Mouse (Mus musculus) intestine, embryonic 16.5 days (tissue): ENCODE measurements at regions not wholly inside any gene's neighbourhood (a gene's known extent, or its start where the extent isn't known, plus 50 kb on each side); places are given as distances from the start of the nearest gene placed in this dataset.

Experiments
- ATAC-seq: fragments of 200-750 bp; cut with Nextera tagmentation; 2 replicates; pipeline ENCODE4 v1.8.0; 2017; ENCODE audit warnings: moderate TSS enrichment, moderate library complexity
- H3K27ac ChIP-seq: fragments of 300-500 bp; sonication (generic); 2 replicates; pipeline ENCODE4 v1.5.1; 2014; ENCODE audit warnings: mild to moderate bottlenecking, low read length
- H3K27me3 ChIP-seq: fragments of 300-500 bp; sonication (generic); replicated peaks from 2 replicates; pipeline ENCODE4 v1.6.1; 2014; ENCODE audit warnings: low read length, control low read depth, mixed read lengths; ENCODE audit not compliant: control insufficient read depth, insufficient read depth
- H3K36me3 ChIP-seq: fragments of 300-500 bp; sonication (generic); 2 replicates; pipeline ENCODE4 v1.6.1; 2014; ENCODE audit warnings: low read length, control low read depth; ENCODE audit not compliant: control insufficient read depth, insufficient read depth
- H3K4me1 ChIP-seq: fragments of 300-500 bp; sonication (generic); 2 replicates; pipeline ENCODE4 v1.6.1; 2014; ENCODE audit warnings: low read length, control low read depth, mixed read lengths; ENCODE audit not compliant: control insufficient read depth, insufficient read depth
- H3K4me2 ChIP-seq: fragments of 300-500 bp; sonication (generic); 2 replicates; pipeline ENCODE4 v1.6.1; 2014; ENCODE audit warnings: low read depth, low read length, control low read depth
- H3K4me3 ChIP-seq: fragments of 300-500 bp; sonication (generic); 2 replicates; pipeline ENCODE4 v1.5.1; 2014; ENCODE audit warnings: mild to moderate bottlenecking, low read length
- H3K9ac ChIP-seq: fragments of 300-500 bp; sonication (generic); 2 replicates; pipeline ENCODE4 v1.6.1; 2014; ENCODE audit warnings: low read depth, low read length
- H3K9me3 ChIP-seq: fragments of 300-500 bp; sonication (generic); 2 replicates; pipeline ENCODE4 v1.6.1; 2016; ENCODE audit warnings: low read length, control low read depth; ENCODE audit not compliant: control insufficient read depth
- WGBS: fragments of 180-500 bp; shearing (Covaris S2); extraction: QIAGEN DNeasy Blood & Tissue Kit; methylation state at CpG from one replicate; pipeline ENCODE4 v1.1.7; 2014; 5-methylcytosine and 5-hydroxymethylcytosine counted together

DNA sequence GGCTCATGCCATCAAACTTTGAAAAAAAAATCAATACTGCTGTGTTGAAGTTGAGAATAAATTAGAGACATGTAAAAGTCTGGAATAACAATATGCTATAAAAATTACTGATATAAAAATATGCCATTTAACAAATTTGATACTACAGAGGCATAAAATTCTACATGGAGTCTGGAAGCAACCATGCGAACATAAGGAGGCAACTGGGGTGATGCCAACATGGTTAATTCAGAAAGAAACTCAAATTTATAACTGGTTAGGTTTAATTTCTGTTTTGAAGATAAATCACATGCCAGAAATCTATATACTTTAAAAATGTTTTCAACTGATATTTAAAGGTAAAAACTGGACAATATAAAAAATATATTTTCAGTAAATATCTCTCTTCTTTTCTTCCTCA lies 111.4 kb upstream of the Nr4a3 start:
- H3K36me3 ChIP-seq = no peaks in the 10 kb centered on the region
- ATAC-seq = no peak
- H3K4me3 ChIP-seq = no peak overlapping the region
- no peak overlapping the region for H3K4me2 ChIP-seq
- 91% methylated on average over 1 of the region's 1 CpGs for WGBS
- no peaks in the 10 kb centered on the region for H3K27me3 ChIP-seq
- H3K27ac ChIP-seq = no peak overlapping the region
- no peak overlapping the region for H3K9ac ChIP-seq
- no peaks in the 10 kb centered on the region for H3K9me3 ChIP-seq
- H3K4me1 ChIP-seq = no peaks in the 10 kb centered on the region

DNA sequence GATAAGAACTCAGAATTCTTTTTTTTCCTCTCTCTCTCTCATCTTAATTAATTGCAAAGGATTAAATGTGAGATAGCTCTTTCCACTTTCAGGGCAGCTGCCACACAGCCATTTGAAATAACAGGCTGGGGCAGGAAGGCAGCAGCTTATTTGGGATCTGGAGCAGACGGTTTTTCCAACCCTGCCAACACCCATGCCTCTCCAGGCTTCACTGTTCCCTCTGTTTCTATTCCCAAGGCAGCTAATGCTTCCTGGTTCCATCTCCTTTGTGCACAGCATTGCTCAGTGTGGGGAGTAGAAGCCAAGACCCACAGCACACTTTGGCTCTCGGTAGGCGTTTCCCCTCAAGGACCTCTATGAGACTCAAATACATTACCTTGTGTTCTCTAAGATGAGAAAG lies 109.4 kb upstream of the Nr4a3 start:
- WGBS = 83% methylated on average over 3 of the region's 3 CpGs
- ATAC-seq = no peak
- Histone ChIP-seq H3K4me2 (no peak overlapping the region), H3K9ac (no peak overlapping the region), H3K9me3 (no peaks in the 10 kb centered on the region), H3K36me3 (no peaks in the 10 kb centered on the region), H3K27me3 (no peaks in the 10 kb centered on the region), H3K4me1 (no peaks in the 10 kb centered on the region), H3K27ac (no peak overlapping the region), H3K4me3 (no peak overlapping the region)

DNA sequence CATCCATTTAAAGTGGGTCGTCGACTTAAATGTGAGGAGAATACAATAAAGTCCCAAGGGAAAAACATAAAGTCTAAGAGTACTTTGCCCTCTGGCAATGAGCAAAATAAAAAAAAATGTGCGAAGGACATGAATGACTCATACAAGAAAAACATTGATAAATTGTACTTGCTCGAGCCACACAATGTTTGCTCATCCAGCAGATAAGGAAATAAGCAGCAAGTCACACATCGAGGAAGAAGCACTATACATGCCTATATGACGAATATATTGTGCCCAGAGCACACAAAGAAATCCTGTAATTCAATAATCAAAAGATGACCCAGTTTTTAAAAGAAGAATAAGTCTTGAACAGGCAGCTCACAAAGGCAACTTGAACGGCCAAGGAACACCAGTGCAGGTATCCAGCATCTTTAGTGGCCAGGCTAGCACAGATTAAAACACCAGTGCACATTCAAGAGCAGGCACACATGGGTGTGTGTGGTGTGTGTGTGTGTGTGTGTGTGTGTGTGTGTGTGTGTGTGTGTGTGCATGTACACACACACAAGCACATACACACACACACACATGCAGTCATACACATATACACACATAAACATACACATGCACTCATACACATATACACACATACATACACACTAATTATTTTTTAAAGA lies 108.4 kb upstream of the Nr4a3 start:
- Histone ChIP-seq H3K36me3 (no peaks in the 10 kb centered on the region), H3K27me3 (no peaks in the 10 kb centered on the region), H3K27ac (no peak overlapping the region), H3K9me3 (no peaks in the 10 kb centered on the region), H3K9ac (no peak overlapping the region), H3K4me2 (no peak overlapping the region), H3K4me3 (no peak overlapping the region), H3K4me1 (no peaks in the 10 kb centered on the region)
- 56% methylated on average over 7 of the region's 7 CpGs for WGBS
- peak; percentile 96 for ATAC-seq

DNA sequence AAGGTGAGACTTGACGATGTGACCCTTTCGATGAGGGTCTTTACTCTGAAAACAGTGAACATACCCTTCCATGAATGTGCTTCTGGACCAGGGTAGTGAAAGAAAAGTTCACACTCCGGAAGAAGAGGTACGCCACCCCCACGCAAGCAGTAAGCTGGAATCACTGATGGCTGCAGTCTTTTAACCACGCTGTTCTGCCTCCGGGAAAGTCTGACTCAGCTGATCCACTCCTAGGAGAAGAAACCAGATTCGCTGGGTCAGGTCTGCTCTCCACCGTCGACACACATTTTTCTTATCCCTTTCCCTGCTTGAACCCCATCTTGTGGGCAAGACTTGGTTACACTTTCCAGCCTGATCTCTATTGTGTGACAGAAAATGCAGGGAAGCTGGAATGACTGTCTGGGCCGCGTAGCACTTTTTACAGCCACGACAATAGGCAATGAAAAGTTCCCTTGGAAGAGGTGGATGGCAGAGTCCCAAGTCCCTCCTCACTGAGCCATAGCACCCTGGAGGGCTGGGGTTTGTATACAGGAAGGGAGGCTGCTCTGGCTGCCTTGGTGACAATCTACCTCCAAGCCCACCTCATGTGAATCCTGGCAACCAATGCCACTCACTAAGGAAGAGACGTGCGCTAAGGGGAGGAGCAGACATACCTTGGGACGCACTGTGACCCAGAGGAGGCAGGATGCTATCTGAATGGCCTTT lies 96.9 kb upstream of the Nr4a3 start:
- Histone ChIP-seq H3K27me3 (no peaks in the 10 kb centered on the region), H3K9ac (no peak overlapping the region), H3K4me1 (no peaks in the 10 kb centered on the region), H3K4me2 (no peak overlapping the region), H3K27ac (no peak overlapping the region), H3K9me3 (no peaks in the 10 kb centered on the region), H3K4me3 (no peak overlapping the region), H3K36me3 (no peaks in the 10 kb centered on the region)
- no peak for ATAC-seq
- WGBS = 65% methylated on average over 16 of the region's 16 CpGs

DNA sequence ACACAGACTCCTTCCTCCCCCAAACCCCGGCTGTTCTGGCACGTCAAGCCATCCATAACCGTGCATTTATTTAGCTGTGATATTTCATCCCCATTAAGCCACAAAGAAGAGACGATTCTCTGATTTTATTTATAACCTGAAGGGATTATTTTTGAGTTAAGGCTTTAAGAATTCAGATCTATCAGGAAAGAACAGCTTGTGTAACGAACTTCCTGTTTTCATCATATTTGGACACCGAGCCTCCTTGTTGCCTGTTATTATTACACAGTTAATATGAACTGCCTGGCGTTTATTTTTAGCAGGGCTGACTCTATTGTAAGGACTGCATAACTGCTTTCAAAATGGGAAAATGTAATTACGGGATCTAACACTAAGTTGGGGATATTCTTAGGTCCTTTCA lies 96.2 kb upstream of the Nr4a3 start:
- no peak for ATAC-seq
- no peaks in the 10 kb centered on the region for H3K4me1 ChIP-seq
- no peak overlapping the region for H3K27ac ChIP-seq
- H3K9me3 ChIP-seq = no peaks in the 10 kb centered on the region
- H3K4me2 ChIP-seq = no peak overlapping the region
- no peaks in the 10 kb centered on the region for H3K27me3 ChIP-seq
- no peaks in the 10 kb centered on the region for H3K36me3 ChIP-seq
- 52% methylated on average over 8 of the region's 8 CpGs for WGBS
- H3K4me3 ChIP-seq = no peak overlapping the region
- H3K9ac ChIP-seq = no peak overlapping the region

DNA sequence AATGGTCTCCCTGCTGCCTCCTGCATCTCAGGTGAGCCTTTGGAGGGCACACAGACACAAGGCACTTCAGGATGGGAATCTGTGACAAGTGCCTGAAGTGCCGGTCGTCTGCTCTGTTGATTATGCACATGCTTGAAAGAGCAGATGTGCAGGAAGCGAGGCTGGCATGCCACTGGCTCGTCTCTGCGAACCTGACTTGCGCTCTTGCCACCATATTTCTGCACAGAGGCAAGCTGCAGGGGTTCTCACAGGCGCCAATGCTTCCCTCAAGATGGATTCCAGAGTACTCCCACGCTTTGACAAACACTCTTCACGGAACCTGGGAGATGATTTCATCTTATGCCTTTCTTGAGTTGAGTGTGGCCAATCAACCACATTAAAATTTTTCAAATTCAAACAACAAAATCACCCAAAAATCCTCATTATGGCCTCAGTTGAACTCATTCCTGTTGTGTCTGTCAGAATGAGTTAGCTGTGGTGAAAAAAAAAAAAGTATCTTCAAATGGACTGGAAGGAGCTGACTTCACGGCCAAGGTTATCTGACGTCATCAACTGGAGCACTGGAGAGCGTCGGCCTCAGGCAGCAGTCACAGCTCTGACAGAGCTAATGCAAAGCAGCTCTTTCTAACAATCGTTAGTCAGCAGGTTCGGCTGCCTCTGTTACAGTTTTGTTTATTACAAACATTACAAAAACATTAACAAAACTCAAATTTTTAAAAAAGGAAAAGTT lies 90.2 kb upstream of the Nr4a3 start:
- 59% methylated on average over 15 of the region's 15 CpGs for WGBS
- no peaks in the 10 kb centered on the region for H3K9me3 ChIP-seq
- H3K36me3 ChIP-seq = no peaks in the 10 kb centered on the region
- H3K27me3 ChIP-seq = no peaks in the 10 kb centered on the region
- no peak overlapping the region for H3K27ac ChIP-seq
- H3K9ac ChIP-seq = no peak overlapping the region
- H3K4me2 ChIP-seq = no peak overlapping the region
- no peak for ATAC-seq
- no peak overlapping the region for H3K4me3 ChIP-seq
- no peaks in the 10 kb centered on the region for H3K4me1 ChIP-seq

DNA sequence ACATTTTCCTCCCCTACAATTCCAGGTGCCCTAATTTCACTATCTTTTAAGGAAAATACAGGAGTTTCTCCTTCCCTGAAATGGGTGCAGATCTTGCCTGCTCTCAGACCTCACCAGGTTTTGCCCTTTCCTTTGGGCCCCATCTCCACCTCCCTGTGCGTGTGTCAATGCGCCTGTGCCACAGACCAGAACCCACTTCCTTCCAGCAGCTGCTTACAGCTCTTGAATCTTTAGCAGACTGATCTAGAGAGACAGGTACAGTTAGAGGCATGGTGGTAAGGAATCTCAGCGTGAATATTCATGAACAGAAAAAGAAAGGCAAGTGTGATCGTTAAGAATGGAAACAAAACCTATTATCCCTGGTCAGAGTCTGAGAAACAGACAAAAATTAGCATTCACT lies 80.3 kb upstream of the Nr4a3 start:
- no peaks in the 10 kb centered on the region for H3K36me3 ChIP-seq
- no peaks in the 10 kb centered on the region for H3K4me1 ChIP-seq
- no peaks in the 10 kb centered on the region for H3K27me3 ChIP-seq
- ATAC-seq = no peak
- H3K4me3 ChIP-seq = no peak overlapping the region
- no peak overlapping the region for H3K4me2 ChIP-seq
- H3K9ac ChIP-seq = no peak overlapping the region
- 79% methylated on average over 4 of the region's 4 CpGs for WGBS
- no peak overlapping the region for H3K27ac ChIP-seq
- H3K9me3 ChIP-seq = no peaks in the 10 kb centered on the region

DNA sequence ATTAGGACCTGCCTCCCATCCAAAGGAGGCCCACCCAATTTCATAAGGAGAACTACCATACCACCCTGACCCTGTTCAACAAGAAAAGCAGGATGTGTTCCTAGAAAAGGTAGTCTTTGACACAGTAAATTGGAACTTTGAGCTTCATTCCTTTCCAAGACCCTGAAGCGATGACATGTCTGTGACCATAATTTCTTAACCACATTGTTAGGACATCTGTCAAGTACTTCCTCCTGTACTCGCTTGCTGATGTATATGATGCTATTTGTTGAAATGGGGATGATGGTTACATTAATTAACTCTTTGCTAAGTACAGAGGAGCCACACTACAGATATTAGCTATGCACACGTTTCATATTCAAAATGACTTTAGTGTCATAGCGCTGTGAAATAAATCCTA lies 73.1 kb upstream of the Nr4a3 start:
- H3K4me1 ChIP-seq = no peaks in the 10 kb centered on the region
- ATAC-seq = no peak

DNA sequence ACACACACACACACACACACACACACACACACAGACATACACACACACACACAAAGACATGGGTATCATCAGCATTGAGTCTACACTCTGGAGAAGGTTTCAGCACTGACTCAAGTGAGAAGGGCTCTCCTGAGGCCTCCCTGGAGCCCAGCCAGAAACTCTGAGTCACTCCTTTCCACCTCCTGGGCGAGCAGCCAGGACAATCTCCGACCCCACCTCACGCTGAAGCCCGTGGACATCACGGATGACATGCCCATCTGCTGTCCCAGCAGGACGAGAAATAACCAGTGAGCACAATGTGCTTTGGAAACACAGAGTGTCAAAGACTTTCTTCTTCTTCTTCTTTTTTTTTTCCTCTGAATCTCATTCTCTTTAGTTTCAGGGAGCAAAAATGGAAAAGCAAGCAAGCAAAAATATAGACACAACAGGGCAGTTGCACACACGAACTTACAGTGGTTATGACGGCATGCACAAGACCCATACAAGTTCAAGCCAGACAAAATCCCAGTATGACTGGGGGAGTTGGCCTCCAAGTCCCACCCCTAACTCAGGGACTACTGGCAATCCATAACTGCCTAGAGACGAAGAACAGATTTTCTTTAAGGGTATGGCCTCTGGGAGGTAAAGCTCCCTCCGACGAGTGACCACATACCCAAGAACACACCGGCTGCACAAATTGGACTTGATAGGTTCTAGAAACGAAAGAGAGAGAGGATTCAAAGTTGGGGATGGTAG lies 65.2 kb upstream of the Nr4a3 start:
- no peak overlapping the region for H3K4me2 ChIP-seq
- no peaks in the 10 kb centered on the region for H3K9me3 ChIP-seq
- H3K9ac ChIP-seq = no peak overlapping the region
- H3K4me1 ChIP-seq = no peaks in the 10 kb centered on the region
- WGBS = 55% methylated on average over 13 of the region's 13 CpGs
- no peaks in the 10 kb centered on the region for H3K27me3 ChIP-seq
- H3K27ac ChIP-seq = no peak overlapping the region
- 0 out of 2 replicates have a peak, but pooled peaks have one; percentile 40 for ATAC-seq
- no peaks in the 10 kb centered on the region for H3K36me3 ChIP-seq
- no peak overlapping the region for H3K4me3 ChIP-seq

More for the DNA sequence above, 73.1 kb upstream of the Nr4a3 start:
- H3K4me2 ChIP-seq = no peak overlapping the region
- H3K36me3 ChIP-seq = no peaks in the 10 kb centered on the region
- H3K9me3 ChIP-seq = no peaks in the 10 kb centered on the region
- no peak overlapping the region for H3K9ac ChIP-seq
- no peaks in the 10 kb centered on the region for H3K27me3 ChIP-seq
- H3K4me3 ChIP-seq = no peak overlapping the region
- 75% methylated on average over 4 of the region's 4 CpGs for WGBS
- no peak overlapping the region for H3K27ac ChIP-seq
